Mouse (Mus musculus) small intestine, adult 2 months (tissue): Measurements from ENCODE around the gene Clcnkb.

Experiments used
- CTCF ChIP-seq: fragments of 200-500 bp; IDR thresholded peaks from 2 replicates; pipeline ENCODE4 v1.5.1; 2012; ENCODE audit warnings: low read depth, mild to moderate bottlenecking, control low read depth, inconsistent platforms, low read length, moderate library complexity, mixed read lengths; ENCODE audit not compliant: insufficient replicate concordance, insufficient read length; ENCODE audit errors: extremely low read depth
- POLR2A ChIP-seq: fragments of 200-500 bp; IDR thresholded peaks from 2 replicates; pipeline ENCODE4 v1.6.1; 2012; ENCODE audit warnings: low read depth, mild to moderate bottlenecking, control low read depth, inconsistent platforms, low read length, moderate library complexity

GRCm38 (mm10) chr4:141433191-141433590, 17.4 kb upstream of the Clcnkb start:
- no peak for TF ChIP-seq POLR2A
- no peak for TF ChIP-seq CTCF
